Mouse (Mus musculus): ENCODE results near the gene Keap1.

GRCm38 (mm10) chr9:21224576-21225414, 14.4 kb downstream of the Keap1 start:
- TF ChIP-seq CTCF (IDR thresholded peaks at IDR 0.05; ENCODE audit: low read depth) (peak; percentile 37; the same call in 1 of the 2 replicates), EP300 (optimal IDR thresholded peaks at IDR 0.05) (no peak)

All from stomach, postnatal 0 days (tissue).